Mouse (Mus musculus) midbrain, embryonic 14.5 days (tissue): ENCODE measurements around the gene Yod1. TPM values are rescaled to one million over a fixed set of nuclear protein-coding genes. Genes with fewer than 3 reads are reported as not detected.

Experiments used
- ATAC-seq: fragments of 200-750 bp; cut with Nextera tagmentation; 2 replicates; pipeline ENCODE4 v1.8.0; 2017; ENCODE audit warnings: moderate number of reproducible peaks, moderate library complexity; ENCODE audit not compliant: low FRiP score, low TSS enrichment
- DNase-seq: peaks from one replicate; pipeline ENCODE4 v3.0.0-alpha.2; 2015
- H3K27ac ChIP-seq: fragments of 300-500 bp; sonication (generic); replicated peaks from 2 replicates; pipeline ENCODE4 v1.5.1; 2014; ENCODE audit warnings: mild to moderate bottlenecking, low read depth, low read length, moderate library complexity
- H3K27me3 ChIP-seq: fragments of 300-500 bp; sonication (generic); 2 replicates; pipeline ENCODE4 v1.6.1; 2014; ENCODE audit warnings: low read length, control low read depth, mixed read lengths; ENCODE audit not compliant: control insufficient read depth, insufficient read depth
- H3K36me3 ChIP-seq: fragments of 300-500 bp; sonication (generic); 2 replicates; pipeline ENCODE4 v1.6.1; 2014; ENCODE audit warnings: low read length, control low read depth; ENCODE audit not compliant: control insufficient read depth, insufficient read depth
- H3K4me1 ChIP-seq: fragments of 300-500 bp; sonication (generic); 2 replicates; pipeline ENCODE4 v1.6.1; 2014; ENCODE audit warnings: mild to moderate bottlenecking, antibody characterized with exemption, low read length, control low read depth; ENCODE audit not compliant: control insufficient read depth, insufficient read depth
- H3K4me2 ChIP-seq: fragments of 300-500 bp; sonication (generic); 2 replicates; pipeline ENCODE4 v1.6.1; 2014; ENCODE audit warnings: mild to moderate bottlenecking, low read length, moderate library complexity
- H3K4me3 ChIP-seq: fragments of 300-500 bp; sonication (generic); replicated peaks from 2 replicates; pipeline ENCODE4 v1.5.1; 2014; ENCODE audit warnings: low read depth, low read length
- H3K9ac ChIP-seq: fragments of 300-500 bp; sonication (generic); replicated peaks from 2 replicates; pipeline ENCODE4 v1.6.1; 2014; ENCODE audit warnings: mild to moderate bottlenecking, low read length, moderate library complexity
- H3K9me3 ChIP-seq: fragments of 300-500 bp; sonication (generic); 2 replicates; pipeline ENCODE4 v1.6.1; 2016; ENCODE audit warnings: low read length, control low read depth, mixed read lengths; ENCODE audit not compliant: control insufficient read depth
- WGBS: fragments of 180-500 bp; shearing (Covaris S2); extraction: QIAGEN DNeasy Blood & Tissue Kit; methylation state at CpG from one replicate; pipeline ENCODE4 v1.1.7; 2014; 5-methylcytosine and 5-hydroxymethylcytosine counted together
- polyA plus RNA-seq: library from polyadenylated mRNA; unstranded; fragments of >200 nt; fragmentation: Nextera tagmentation; extraction: Ambion mirVana; gene quantifications from 2 replicates; pipeline ENCODE4 v1.2.1, GENCODE M21; 2014

Gene Yod1
- polyA plus RNA-seq, 1 experiment from 2014 or later = 15.4 TPM

DNA sequence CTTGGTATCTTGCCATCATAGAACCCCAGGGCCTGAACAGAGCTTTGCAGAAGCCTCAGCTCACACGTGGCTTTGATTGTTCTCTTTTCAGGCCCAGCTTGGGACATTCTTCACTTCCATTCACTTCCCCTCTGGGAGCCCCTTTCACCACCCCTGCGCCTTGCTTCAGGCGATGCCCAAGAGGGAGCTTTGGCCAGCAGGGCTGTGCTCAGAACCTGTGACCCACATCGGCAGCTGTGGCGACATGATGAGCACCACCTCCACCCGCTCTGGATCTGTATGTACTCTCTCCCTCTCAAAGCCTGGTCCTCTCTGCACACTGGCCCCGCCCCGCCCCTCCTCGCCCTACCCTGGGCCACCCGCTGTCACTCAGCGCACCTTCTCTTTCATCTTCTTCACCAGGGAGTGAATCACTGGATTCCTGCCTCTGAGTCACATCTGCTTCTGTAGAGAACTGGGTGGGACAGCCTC, 20.3 kb downstream of the Yod1 start:
- Histone ChIP-seq H3K9me3 (no peaks in the 10 kb centered on the region), H3K27ac (no peak overlapping the region), H3K4me3 (no peak overlapping the region), H3K36me3 (no peaks in the 10 kb centered on the region), H3K4me1 (no peaks in the 10 kb centered on the region), H3K4me2 (no peak overlapping the region), H3K27me3 (no peaks in the 10 kb centered on the region), H3K9ac (no peak overlapping the region)
- ATAC-seq (no peak), DNase-seq (no peak)
- WGBS = 26% methylated on average over 11 of the region's 11 CpGs

DNA sequence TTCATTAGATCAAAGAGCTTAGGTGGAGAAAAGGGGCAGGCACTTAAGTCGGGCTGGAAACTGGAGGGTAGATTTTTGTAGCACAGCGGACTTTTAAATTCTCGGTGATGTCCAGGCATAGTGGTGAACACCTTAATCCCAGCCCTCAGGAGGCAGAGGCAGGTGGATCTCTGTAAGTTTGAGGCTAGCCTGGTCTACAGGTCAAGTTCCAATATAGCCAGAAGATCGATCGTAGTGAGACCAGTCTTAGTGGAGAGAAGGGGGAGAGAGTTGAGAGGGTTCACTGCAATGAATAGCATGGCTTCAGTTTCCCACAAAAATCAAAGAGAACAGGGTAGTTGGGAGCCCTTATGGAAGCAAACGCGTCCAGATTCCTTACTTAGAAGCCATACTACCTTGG, 20.8 kb downstream of the Yod1 start:
- ATAC-seq = no peak
- Histone ChIP-seq H3K27me3 (no peaks in the 10 kb centered on the region), H3K4me3 (no peak overlapping the region), H3K27ac (no peak overlapping the region), H3K9me3 (no peaks in the 10 kb centered on the region), H3K4me1 (no peaks in the 10 kb centered on the region), H3K9ac (no peak overlapping the region), H3K36me3 (no peaks in the 10 kb centered on the region), H3K4me2 (no peak overlapping the region)
- no peak for DNase-seq
- 94% methylated on average over 7 of the region's 7 CpGs for WGBS

DNA sequence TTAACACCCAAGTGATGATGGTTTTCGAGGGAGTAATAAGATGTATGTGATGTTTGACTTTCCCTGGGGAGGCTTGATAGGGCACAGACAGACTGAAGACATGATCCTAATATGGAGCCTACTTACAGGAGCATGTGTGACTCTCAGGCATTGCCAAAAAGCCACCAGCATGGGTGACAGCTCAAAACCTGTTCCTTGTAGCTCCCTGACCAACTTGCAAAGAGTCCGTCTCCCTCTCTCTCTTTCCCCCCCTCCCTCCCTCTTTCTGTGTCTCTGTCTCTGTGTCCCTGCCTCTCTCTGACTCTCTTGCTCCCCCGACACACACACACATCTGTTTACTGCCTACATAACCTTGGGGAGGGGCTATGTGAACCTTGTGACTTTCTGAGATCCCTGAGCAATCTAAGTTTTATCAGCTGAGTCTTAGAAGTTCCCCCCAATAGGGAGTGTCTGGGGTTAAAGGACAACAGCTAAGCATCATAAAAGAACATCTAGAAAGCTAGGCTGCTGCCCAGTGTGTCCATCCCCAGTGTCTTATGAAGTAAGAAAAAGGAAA, 21.5 kb downstream of the Yod1 start:
- Histone ChIP-seq H3K4me2 (no peak overlapping the region), H3K4me1 (no peaks in the 10 kb centered on the region), H3K36me3 (no peaks in the 10 kb centered on the region), H3K4me3 (no peak overlapping the region), H3K9ac (no peak overlapping the region), H3K27me3 (no peaks in the 10 kb centered on the region), H3K9me3 (no peaks in the 10 kb centered on the region), H3K27ac (no peak overlapping the region)
- ATAC-seq (no peak), DNase-seq (no peak)
- 87% methylated on average over 3 of the region's 3 CpGs for WGBS

DNA sequence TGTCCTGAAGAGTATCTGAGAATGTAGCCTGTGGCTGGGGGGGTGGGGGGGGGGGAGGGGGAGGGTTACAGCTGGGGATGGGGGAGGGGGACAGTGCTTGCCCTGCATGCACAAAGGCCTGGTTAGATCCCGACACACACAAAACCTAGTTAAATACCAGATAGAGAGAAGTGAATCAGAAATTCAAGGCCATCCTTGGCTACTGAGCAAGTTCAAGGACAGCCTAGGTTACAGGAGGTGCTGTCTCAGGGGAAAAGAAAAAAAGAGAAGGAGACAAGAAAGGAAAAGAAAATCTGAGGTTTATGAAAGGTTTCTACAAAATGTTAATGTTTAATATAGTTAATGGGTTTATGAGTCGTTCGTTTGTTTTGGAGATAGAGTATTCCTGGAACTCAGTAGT, 22.5 kb downstream of the Yod1 start:
- no peaks in the 10 kb centered on the region for H3K4me1 ChIP-seq
- no peak overlapping the region for H3K4me2 ChIP-seq
- H3K27me3 ChIP-seq = no peaks in the 10 kb centered on the region
- no peak overlapping the region for H3K9ac ChIP-seq
- DNase-seq = no peak
- H3K36me3 ChIP-seq = no peaks in the 10 kb centered on the region
- no peak for ATAC-seq
- H3K4me3 ChIP-seq = no peak overlapping the region
- no peak overlapping the region for H3K27ac ChIP-seq
- no peaks in the 10 kb centered on the region for H3K9me3 ChIP-seq
- WGBS = 80% methylated on average over 3 of the region's 3 CpGs

DNA sequence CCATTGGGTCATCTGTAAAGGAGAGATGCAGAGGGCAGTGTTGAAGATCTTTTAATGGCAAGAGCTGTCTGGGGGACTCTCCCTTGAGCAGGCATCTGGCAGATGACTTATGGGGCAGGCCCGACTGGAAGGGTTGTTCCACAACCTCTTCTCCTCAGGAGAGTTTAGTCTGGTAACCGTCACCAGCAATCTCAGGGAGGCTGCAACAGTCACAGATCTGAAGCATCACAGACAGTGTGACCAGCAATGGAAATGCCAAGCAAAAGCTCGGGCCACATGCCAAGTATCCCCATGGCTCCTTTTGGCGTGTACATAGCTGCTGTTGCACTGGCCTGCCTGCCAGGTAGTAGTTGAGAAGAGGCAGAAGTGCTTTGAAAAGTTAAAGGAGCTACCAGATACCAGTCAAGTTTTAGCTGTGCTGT, 23.1 kb downstream of the Yod1 start:
- no peak for DNase-seq

DNA sequence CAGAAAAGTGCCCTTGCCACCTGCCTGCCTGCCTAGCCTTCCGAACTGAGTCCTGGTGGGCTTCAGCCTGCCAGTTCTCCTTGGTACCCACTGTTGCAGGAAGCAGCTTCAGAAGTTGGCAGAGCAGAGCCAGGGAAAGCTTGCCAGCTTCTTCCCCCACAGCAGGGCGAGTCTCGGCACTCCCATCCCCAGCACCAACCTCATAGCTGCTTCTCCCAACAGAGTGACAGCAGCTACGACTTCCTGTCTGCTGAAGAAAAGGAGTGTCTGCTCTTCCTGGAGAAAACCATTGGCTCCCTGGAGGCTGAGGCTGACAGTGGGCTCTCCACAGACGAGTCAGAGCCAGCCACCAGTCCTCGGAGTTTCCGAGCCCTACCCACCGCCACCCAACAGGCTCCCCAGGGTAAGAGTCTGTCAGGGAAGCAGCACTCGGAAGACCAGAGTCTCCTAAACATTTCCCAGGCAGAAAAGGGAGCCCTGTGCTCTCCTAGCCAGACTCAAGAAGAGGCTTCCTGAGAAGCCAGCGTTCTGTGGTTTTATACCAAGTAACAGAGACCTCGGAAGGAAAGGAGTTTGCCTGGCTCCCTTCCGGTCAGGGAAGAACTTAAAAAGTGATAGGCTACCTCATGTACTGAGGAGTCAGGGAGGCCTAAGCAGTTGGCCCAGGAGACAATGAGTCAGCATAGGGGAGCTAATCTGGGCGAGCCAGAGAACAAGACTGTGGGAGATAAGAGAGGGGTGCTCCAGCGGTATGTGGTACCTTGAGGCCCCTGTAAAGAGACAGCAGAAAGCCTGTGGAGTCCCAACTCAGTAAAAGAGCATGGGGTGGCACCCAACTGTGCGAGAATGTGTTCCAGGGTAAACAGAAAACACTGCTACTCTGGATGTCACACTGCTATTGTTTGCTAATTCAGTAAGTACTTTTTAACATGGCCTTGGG, 23.9 kb downstream of the Yod1 start:
- H3K9ac ChIP-seq = no peak overlapping the region
- H3K27ac ChIP-seq = no peak overlapping the region
- WGBS = 57% methylated on average over 15 of the region's 15 CpGs
- ATAC-seq = no peak
- H3K4me2 ChIP-seq = no peak overlapping the region
- H3K27me3 ChIP-seq = no peaks in the 10 kb centered on the region
- H3K9me3 ChIP-seq = no peaks in the 10 kb centered on the region
- H3K4me3 ChIP-seq = no peak overlapping the region
- no peaks in the 10 kb centered on the region for H3K36me3 ChIP-seq
- H3K4me1 ChIP-seq = no peaks in the 10 kb centered on the region
- no peak for DNase-seq

More for the DNA sequence above, 23.1 kb downstream of the Yod1 start:
- no peak overlapping the region for H3K4me2 ChIP-seq
- no peaks in the 10 kb centered on the region for H3K4me1 ChIP-seq
- WGBS = 83% methylated on average over 4 of the region's 4 CpGs
- H3K36me3 ChIP-seq = no peaks in the 10 kb centered on the region
- H3K9me3 ChIP-seq = no peaks in the 10 kb centered on the region
- no peaks in the 10 kb centered on the region for H3K27me3 ChIP-seq
- no peak overlapping the region for H3K4me3 ChIP-seq
- no peak for ATAC-seq
- no peak overlapping the region for H3K27ac ChIP-seq
- no peak overlapping the region for H3K9ac ChIP-seq

DNA sequence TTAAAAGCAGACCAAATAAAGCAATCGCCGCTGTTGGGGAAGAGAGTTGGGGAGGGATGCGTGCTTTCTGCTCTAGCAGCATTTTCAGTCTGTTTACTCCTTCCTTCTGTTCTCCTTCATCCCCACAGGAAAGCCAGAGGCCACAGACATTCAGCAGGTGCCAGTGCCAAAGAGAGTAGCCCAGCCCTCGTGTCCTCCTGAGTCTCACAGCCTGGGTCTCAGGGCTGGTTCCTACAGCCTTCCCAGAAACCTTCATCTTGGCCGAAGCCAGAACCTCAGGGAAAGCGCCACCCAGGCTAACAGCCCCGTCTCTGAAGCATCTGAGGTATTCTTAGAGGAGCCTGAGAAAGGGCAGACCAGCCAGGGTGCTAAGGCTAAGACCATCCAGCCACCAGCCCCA, 25.1 kb downstream of the Yod1 start:
- Histone ChIP-seq H3K27ac (no peak overlapping the region), H3K36me3 (no peaks in the 10 kb centered on the region), H3K9me3 (no peaks in the 10 kb centered on the region), H3K4me3 (no peak overlapping the region), H3K27me3 (no peaks in the 10 kb centered on the region), H3K4me1 (no peaks in the 10 kb centered on the region), H3K9ac (no peak overlapping the region), H3K4me2 (no peak overlapping the region)
- DNase-seq (no peak), ATAC-seq (no peak)
- WGBS = 87% methylated on average over 7 of the region's 7 CpGs

DNA sequence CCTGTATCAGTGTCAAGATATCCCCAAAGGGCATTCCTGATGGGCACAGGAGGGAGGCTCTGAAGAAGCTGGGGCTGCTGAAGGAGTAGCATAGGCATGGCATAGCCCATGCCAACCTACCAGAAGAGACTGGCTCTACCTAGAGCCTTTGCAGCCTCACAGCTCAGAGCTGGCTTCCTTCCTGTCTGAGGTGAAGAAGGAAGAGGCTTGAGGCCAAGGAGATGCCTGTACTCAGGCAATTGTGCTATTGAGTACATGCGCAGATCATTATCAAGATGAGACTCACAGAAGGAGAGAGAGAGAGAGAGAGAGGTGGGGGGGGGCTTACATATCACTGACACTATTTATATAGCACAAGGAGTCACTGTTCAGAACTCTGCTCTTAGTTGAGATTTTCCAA, 26.6 kb downstream of the Yod1 start:
- no peaks in the 10 kb centered on the region for H3K4me1 ChIP-seq
- H3K9me3 ChIP-seq = no peaks in the 10 kb centered on the region
- H3K4me2 ChIP-seq = no peak overlapping the region
- WGBS = 90% methylated on average over 1 of the region's 1 CpGs
- no peak overlapping the region for H3K4me3 ChIP-seq
- H3K36me3 ChIP-seq = no peaks in the 10 kb centered on the region
- no peak overlapping the region for H3K9ac ChIP-seq
- H3K27me3 ChIP-seq = no peaks in the 10 kb centered on the region
- ATAC-seq = no peak
- no peak overlapping the region for H3K27ac ChIP-seq
- no peak for DNase-seq

DNA sequence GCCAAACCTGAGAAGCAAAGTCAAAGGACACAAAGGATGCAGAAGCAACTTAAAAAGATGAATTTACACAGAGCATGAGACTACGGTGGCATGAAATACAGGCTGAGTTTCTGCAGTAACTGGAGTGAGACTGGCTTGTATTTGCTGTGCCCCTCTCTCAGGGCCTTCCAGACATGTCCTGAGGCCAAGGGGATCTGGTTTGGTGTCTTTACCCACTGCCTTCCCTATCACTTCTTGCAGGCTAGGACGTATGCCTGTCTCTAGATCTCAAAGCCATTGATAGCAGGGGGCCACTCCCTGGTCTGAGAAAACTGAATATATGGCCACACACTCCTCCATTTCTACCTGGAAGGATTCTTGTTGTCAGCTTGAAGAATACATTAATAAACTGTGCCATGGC, 27.1 kb downstream of the Yod1 start:
- Histone ChIP-seq H3K36me3 (no peaks in the 10 kb centered on the region), H3K4me2 (no peak overlapping the region), H3K4me1 (no peaks in the 10 kb centered on the region), H3K27me3 (no peaks in the 10 kb centered on the region), H3K9ac (no peak overlapping the region), H3K4me3 (no peak overlapping the region), H3K9me3 (no peaks in the 10 kb centered on the region), H3K27ac (no peak overlapping the region)
- no peak for DNase-seq
- 86% methylated on average over 2 of the region's 2 CpGs for WGBS
- ATAC-seq = no peak
